Mouse (Mus musculus): ENCODE measurements around the gene Fbxl15.

- TF ChIP-seq CTCF (IDR thresholded peaks at IDR 0.05; ENCODE audit: low read depth, low read length): no peak
- TF ChIP-seq EP300 (IDR thresholded peaks at IDR 0.05; ENCODE audit: insufficient read depth, low read depth, low read length): no peak
These were observed 16.9 kb downstream of the Fbxl15 start for GRCm38 (mm10) chr19:46344710-46345419.

Measured in ES-Bruce4 (cell line).